Mouse (Mus musculus): ENCODE data around the gene Nfx1. TPM values are rescaled to one million over a fixed set of nuclear protein-coding genes. Genes with fewer than 3 reads are reported as not detected.
"Not testable (repeated sequence)": the region's sequence is repeated elsewhere in the genome, so short reads cannot be mapped to it uniquely, and the experiment has no call there.

Gene Nfx1
- 110 and 111 TPM in 2 replicates for polyA plus RNA-seq (2016; fragmentation: Nextera tagmentation; extraction: Ambion mirVana)

DNA sequence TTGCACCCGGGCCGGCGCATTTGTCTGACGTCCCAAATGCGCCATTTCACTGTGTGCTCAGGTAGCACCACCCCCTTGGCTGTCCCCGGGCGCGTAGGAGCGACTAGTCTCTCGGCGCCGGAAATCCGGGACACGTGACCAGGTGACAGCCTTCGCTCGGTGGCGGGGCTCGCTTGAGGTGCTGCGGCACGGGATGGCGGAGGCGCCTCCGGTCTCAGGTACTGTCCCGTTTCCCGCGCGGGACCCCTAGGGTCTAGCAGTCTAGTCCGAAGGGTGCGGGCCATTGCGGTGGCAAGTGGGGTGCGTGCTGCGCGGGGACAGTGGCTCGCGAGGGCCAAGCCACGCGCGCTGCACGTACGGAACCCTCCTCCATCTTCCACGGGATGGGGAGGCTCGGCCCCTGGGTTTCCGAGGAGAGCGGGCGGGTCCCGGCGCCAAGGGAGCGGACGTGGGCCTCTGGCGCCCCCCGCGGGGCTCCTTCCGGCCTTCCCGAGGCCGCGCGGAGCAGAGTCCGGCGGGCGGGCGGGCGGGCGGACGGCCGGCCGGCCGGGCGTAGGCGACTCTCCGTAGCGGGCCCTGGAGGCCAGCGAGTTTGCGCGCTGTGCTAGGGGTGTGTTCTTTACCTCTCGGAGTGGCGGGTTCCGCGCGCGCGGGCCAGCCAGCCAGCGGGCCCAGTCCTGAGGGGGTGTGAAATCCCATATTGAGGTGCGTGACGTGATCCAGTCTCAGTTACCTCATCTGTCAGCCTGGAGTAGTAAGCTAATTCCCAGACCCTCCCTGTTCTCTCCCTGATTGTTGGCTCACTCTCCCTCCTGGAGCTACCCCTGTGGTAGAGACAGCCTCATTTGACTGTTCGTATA is at the start of gene Nfx1:
Gene Nfx1 (plus strand): TSS at position 65 of the 860 bp plus-strand sequence.
- peaks cover 18% of the 10 kb centered on the region for H3K36me3 ChIP-seq
- H3K9me3 ChIP-seq (replicated peaks): no peaks in the 10 kb centered on the region
- peak within 1 kb of the TSS; percentile 89 for H3K9ac ChIP-seq
- under 1% methylated on average over 76 of the region's 85 CpGs for WGBS
- peak; percentile 96 for ATAC-seq (ENCODE audit: low FRiP score)
- H3K4me2 ChIP-seq (replicated peaks): peak within 1 kb of the TSS; percentile 79
- no peaks in the 10 kb centered on the region for H3K27me3 ChIP-seq
- H3K4me1 ChIP-seq: peaks cover 18% of the 10 kb centered on the region
- H3K27ac ChIP-seq: peak within 1 kb of the TSS; percentile 92
- H3K4me3 ChIP-seq: peak within 1 kb of the TSS; percentile 96

DNA sequence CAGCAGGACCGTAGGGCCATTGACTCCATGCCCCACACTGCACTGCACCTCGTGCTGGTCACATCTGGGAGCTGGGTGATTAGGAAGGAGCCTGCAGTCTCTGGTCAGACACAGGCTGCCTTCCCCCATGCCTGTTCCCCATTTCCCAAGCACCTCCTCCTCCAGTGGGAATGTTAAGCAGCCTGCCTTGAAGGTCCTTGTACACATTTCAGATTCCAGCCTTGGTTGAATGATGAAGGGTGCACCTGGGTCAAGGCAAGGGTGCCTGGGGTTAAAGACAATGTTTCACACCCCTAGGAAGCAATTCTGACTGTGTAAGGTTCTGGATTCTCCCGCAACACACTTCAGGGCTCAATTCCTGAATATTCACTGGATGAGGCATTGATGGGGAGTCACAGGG is 49.4 kb upstream of the Nfx1 start:
- Histone ChIP-seq H3K4me2 (replicated peaks) (no peak overlapping the region), H3K4me3 (no peak overlapping the region), H3K4me1 (no peaks in the 10 kb centered on the region), H3K9ac (no peak overlapping the region), H3K36me3 (no peaks in the 10 kb centered on the region), H3K27ac (no peak overlapping the region), H3K9me3 (replicated peaks) (no peaks in the 10 kb centered on the region), H3K27me3 (no peaks in the 10 kb centered on the region)
- WGBS: 72% methylated on average over 3 of the region's 3 CpGs
- no peak for ATAC-seq (ENCODE audit: low FRiP score)

DNA sequence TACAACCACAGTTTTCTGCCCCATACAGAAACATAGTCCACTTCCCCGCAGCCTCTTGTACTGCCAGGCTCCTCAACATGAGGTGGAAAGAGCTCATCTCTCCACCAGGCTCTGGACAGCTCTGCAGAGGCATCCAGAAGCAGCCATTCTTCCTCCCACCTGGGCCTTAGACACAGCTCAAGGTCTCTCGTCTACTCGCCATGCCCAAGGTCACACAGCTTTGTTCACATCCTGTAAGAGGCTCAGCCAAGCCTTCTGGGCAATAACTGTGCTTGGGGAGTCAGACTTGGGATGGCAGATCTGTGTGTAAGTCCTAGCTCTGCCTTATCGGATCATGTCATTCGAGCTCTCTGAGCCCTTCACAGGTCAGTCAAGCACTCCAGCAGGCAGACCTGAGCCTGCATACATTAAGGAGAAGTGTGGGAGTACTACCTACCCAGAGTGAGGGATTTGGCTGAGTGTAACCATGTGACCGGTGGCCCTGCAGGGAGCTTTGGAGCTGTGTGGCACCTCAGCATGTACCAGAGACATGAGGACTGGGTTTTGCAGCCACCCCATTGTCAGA is 47.5 kb upstream of the Nfx1 start:
- Histone ChIP-seq H3K4me2 (replicated peaks) (no peak overlapping the region), H3K36me3 (no peaks in the 10 kb centered on the region), H3K4me3 (no peak overlapping the region), H3K4me1 (no peaks in the 10 kb centered on the region), H3K9ac (no peak overlapping the region), H3K27ac (no peak overlapping the region), H3K27me3 (no peaks in the 10 kb centered on the region), H3K9me3 (replicated peaks) (no peaks in the 10 kb centered on the region)
- no peak for ATAC-seq (ENCODE audit: low FRiP score)
- WGBS: 79% methylated on average over 6 of the region's 6 CpGs

- H3K9ac ChIP-seq: no peak overlapping the region
- H3K4me3 ChIP-seq: no peak overlapping the region
- no peaks in the 10 kb centered on the region for H3K36me3 ChIP-seq
- H3K27me3 ChIP-seq: no peaks in the 10 kb centered on the region
- H3K9me3 ChIP-seq (replicated peaks): no peaks in the 10 kb centered on the region
- ATAC-seq (ENCODE audit: low FRiP score): no peak
- 28% methylated on average over 3 of the region's 3 CpGs for WGBS
- H3K27ac ChIP-seq: no peak overlapping the region
- no peak overlapping the region for H3K4me2 ChIP-seq (replicated peaks)
- no peaks in the 10 kb centered on the region for H3K4me1 ChIP-seq
Measured at GRCm38 (mm10) chr4:40925568-40925967, 45.1 kb upstream of the Nfx1 start.

DNA sequence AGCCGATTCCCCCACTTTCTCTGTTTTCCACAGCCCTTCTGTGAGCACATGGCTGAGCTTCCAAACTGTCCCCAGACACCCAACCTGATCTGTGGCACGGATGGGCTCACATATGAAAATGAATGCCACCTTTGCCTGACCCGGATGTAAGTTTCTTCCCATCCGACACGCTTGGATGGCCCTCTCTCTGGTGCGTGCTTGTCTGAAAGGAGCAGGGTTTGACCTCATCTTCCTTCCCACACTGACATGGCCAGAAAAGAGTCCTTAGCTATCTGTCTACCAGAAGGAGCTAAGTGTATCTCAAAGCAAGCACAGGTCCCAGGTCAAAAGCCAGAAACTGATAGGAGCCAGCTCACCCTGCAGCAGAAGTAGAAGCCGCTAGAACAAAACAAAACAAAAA is 41.7 kb upstream of the Nfx1 start:
- H3K4me2 ChIP-seq (replicated peaks): no peak overlapping the region
- no peaks in the 10 kb centered on the region for H3K9me3 ChIP-seq (replicated peaks)
- no peaks in the 10 kb centered on the region for H3K27me3 ChIP-seq
- no peak overlapping the region for H3K27ac ChIP-seq
- no peak overlapping the region for H3K9ac ChIP-seq
- peaks cover 19% of the 10 kb centered on the region for H3K36me3 ChIP-seq
- no peak overlapping the region for H3K4me3 ChIP-seq
- ATAC-seq (ENCODE audit: low FRiP score): no peak
- H3K4me1 ChIP-seq: no peaks in the 10 kb centered on the region
- 76% methylated on average over 7 of the region's 7 CpGs for WGBS

- H3K27ac ChIP-seq: no peak overlapping the region
- H3K9me3 ChIP-seq (replicated peaks): no peaks in the 10 kb centered on the region
- H3K4me2 ChIP-seq (replicated peaks): no peak overlapping the region
- whole genome bisulfite sequencing: 93% methylated on average over 5 of the region's 5 CpGs
- H3K36me3 ChIP-seq: peaks cover 60% of the 10 kb centered on the region
- H3K4me3 ChIP-seq: no peak overlapping the region
- no peaks in the 10 kb centered on the region for H3K27me3 ChIP-seq
- no peak for ATAC-seq (ENCODE audit: low FRiP score)
- H3K9ac ChIP-seq: no peak overlapping the region
- H3K4me1 ChIP-seq: no peaks in the 10 kb centered on the region
Measured at GRCm38 (mm10) chr4:40933694-40934093, 37.0 kb upstream of the Nfx1 start.

- not testable (repeated sequence) for H3K4me1 ChIP-seq; H3K4me2 ChIP-seq (replicated peaks); H3K27ac ChIP-seq; H3K4me3 ChIP-seq; H3K9ac ChIP-seq; ATAC-seq (ENCODE audit: low FRiP score); H3K9me3 ChIP-seq (replicated peaks); H3K27me3 ChIP-seq
- 93% methylated on average over 3 of the region's 3 CpGs for WGBS
- peaks cover 67% of the 10 kb centered on the region for H3K36me3 ChIP-seq
Measured at GRCm38 (mm10) chr4:40934369-40934768, 36.3 kb upstream of the Nfx1 start.

- no peak for ATAC-seq (ENCODE audit: low FRiP score)
Measured at GRCm38 (mm10) chr4:40936175-40936839, 34.4 kb upstream of the Nfx1 start.

DNA sequence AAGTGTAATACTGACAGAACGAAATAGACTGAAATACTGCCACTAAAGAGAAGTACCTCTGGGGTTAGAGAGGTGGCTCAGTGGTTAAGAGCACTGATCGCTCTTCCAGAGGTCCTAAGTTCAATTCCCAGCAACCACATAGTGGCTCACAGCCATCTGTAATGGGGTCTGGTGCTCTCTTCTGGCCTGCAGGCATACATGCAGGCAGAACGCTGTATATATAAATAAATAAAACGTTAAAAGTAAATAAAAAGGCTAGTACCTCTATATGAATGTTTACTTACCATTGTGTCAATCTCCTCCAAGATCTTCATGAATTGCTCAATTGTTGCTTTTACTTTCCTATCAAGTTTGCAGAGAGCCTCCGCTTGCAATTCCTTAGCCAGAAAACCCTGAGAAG is 31.9 kb upstream of the Nfx1 start:
- Histone ChIP-seq H3K4me1 (no peaks in the 10 kb centered on the region), H3K4me3 (no peak overlapping the region), H3K36me3 (peaks cover 95% of the 10 kb centered on the region), H3K9me3 (replicated peaks) (peaks cover 3% of the 10 kb centered on the region; the same call in 1 of the 2 replicates), H3K27me3 (no peaks in the 10 kb centered on the region), H3K27ac (no peak overlapping the region), H3K9ac (no peak overlapping the region), H3K4me2 (replicated peaks) (no peak overlapping the region)
- WGBS: 94% methylated on average over 5 of the region's 5 CpGs
- no peak for ATAC-seq (ENCODE audit: low FRiP score)

More at GRCm38 (mm10) chr4:40936175-40936839, 34.4 kb upstream of the Nfx1 start:
- Histone ChIP-seq H3K27ac (no peak overlapping the region), H3K36me3 (peaks cover 87% of the 10 kb centered on the region), H3K4me1 (no peaks in the 10 kb centered on the region), H3K9ac (no peak overlapping the region), H3K27me3 (no peaks in the 10 kb centered on the region), H3K9me3 (replicated peaks) (peaks cover 3% of the 10 kb centered on the region; the same call in 1 of the 2 replicates), H3K4me3 (no peak overlapping the region), H3K4me2 (replicated peaks) (no peak overlapping the region)
- 90% methylated on average over 9 of the region's 9 CpGs for WGBS

GRCm38 (mm10) chr4:40943651-40944050 is 27.1 kb upstream of the Nfx1 start:
- no peak for ATAC-seq (ENCODE audit: low FRiP score)
- WGBS: 98% methylated on average over 5 of the region's 5 CpGs
- Histone ChIP-seq H3K36me3 (peaks cover 68% of the 10 kb centered on the region), H3K9ac (no peak overlapping the region), H3K4me3 (no peak overlapping the region), H3K27ac (no peak overlapping the region), H3K4me2 (replicated peaks) (no peak overlapping the region), H3K4me1 (peaks cover 10% of the 10 kb centered on the region), H3K9me3 (replicated peaks) (peaks cover 3% of the 10 kb centered on the region; the same call in 1 of the 2 replicates), H3K27me3 (no peaks in the 10 kb centered on the region)

GRCm38 (mm10) chr4:40946516-40947121 is 24.1 kb upstream of the Nfx1 start:
- Histone ChIP-seq H3K4me1 (peaks cover 18% of the 10 kb centered on the region), H3K4me2 (replicated peaks) (peak overlapping the region; percentile 57), H3K9me3 (replicated peaks) (no peaks in the 10 kb centered on the region), H3K36me3 (peaks cover 48% of the 10 kb centered on the region), H3K9ac (peak overlapping the region; percentile 90), H3K27me3 (no peaks in the 10 kb centered on the region), H3K27ac (no peak overlapping the region), H3K4me3 (peak overlapping the region; percentile 95)
- no peak for ATAC-seq (ENCODE audit: low FRiP score)
- WGBS: 87% methylated on average over 7 of the region's 7 CpGs

DNA sequence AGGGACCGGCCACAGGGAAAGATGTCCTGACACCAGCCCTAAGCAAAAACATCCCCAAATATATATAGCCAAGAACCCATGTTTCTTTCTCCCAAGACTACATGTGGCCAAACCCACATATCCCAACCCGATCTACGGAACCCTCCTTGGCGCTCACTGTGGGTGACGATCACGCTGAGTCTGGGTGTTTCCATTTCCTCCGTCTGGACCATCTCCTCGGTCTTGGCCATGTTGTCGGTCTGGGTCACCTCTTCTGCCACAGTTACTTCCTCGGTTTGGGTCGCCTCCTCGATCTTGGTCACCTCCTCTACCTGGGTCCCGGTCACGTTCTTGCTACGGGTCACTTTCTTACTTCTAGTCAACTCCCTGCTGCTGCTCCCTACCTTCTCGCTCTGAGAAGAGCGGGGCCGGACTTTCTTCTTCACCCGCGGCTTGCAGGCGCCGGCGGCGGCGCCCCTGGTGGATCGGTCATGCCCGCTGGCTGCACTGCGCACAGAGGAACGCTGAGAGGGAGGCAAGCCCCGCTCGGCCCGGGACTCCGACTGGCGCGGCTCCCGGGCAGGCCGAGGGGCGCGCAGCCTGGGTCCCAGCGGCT is 23.0 kb upstream of the Nfx1 start:
- Histone ChIP-seq H3K4me3 (peak overlapping the region; percentile 95), H3K4me2 (replicated peaks) (peak overlapping the region; percentile 57), H3K27ac (peak overlapping the region; percentile 89), H3K9ac (peak overlapping the region; percentile 90), H3K4me1 (peaks cover 18% of the 10 kb centered on the region), H3K9me3 (replicated peaks) (no peaks in the 10 kb centered on the region), H3K36me3 (peaks cover 44% of the 10 kb centered on the region), H3K27me3 (no peaks in the 10 kb centered on the region)
- no peak; the same call in 1 of the 2 replicates for ATAC-seq (ENCODE audit: low FRiP score)
- WGBS: under 1% methylated on average over 40 of the region's 40 CpGs

All from hindbrain, embryonic 12.5 days (tissue).